Mouse (Mus musculus) liver, embryonic 14.5 days (tissue): Measurements from ENCODE around the gene Elmo1.

Experiments used
- CTCF ChIP-seq: IDR thresholded peaks from 2 replicates; pipeline ENCODE4 v1.5.1; 2016; ENCODE audit warnings: antibody characterized with exemption, low read depth, control low read depth
- EP300 ChIP-seq: IDR thresholded peaks from 2 replicates; pipeline ENCODE4 v1.6.1; 2016; ENCODE audit warnings: antibody characterized with exemption, low read depth

DNA sequence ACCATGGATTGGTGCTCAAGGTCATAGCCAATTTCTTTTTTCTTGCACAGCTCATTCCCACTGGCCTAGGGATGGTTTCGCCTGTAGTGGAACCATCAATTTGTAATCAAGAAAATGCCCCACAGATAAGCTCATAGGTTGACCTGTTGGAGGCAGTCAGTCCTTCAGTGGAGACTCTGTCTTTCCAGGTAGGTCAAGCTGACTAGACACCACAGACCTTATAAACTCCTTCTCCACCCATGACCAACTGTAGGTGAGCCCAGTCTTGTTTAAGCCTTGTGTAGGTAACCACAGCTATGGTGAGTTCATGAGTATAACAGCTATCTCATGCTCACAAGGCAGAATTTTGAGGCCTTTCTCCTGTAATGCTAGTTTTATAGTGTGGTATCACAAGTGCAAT lies 238.3 kb downstream of the Elmo1 start:
- TF ChIP-seq CTCF: no peak
- TF ChIP-seq EP300: no peak
